Mouse (Mus musculus) cerebellum, adult 2 months (tissue): ENCODE results near the gene Fam234b. TPM values are rescaled to one million over a fixed set of nuclear protein-coding genes. Genes with fewer than 3 reads are reported as not detected.

ENCODE experiments used
- DNase-seq, 2 experiments: peaks; one replicate each; pipeline ENCODE4 v3.0.0; 2021
- H3K27ac ChIP-seq: fragments of 200-500 bp; 2 replicates; pipeline ENCODE4 v1.5.1; 2012; ENCODE audit warnings: low read length, control low read depth, inconsistent platforms; ENCODE audit not compliant: insufficient read depth
- H3K27me3 ChIP-seq: fragments of 200-500 bp; 2 replicates; pipeline ENCODE4 v1.6.1; 2012; ENCODE audit warnings: inconsistent platforms, mild to moderate bottlenecking, low read length, moderate library complexity; ENCODE audit not compliant: control insufficient read depth, insufficient read depth
- H3K4me1 ChIP-seq: fragments of 200-500 bp; 2 replicates; pipeline ENCODE4 v1.6.1; 2011; ENCODE audit warnings: low read length; ENCODE audit not compliant: control insufficient read depth, insufficient read depth
- H3K4me3 ChIP-seq: fragments of 200-500 bp; replicated peaks from 2 replicates; pipeline ENCODE3; 2011; ENCODE audit warnings: mild to moderate bottlenecking, low read depth, low read length, control low read depth; ENCODE audit not compliant: insufficient read depth
- CTCF ChIP-seq: fragments of 200-500 bp; IDR thresholded peaks from 2 replicates; pipeline ENCODE4 v1.5.1; 2011; ENCODE audit warnings: low read depth, mild to moderate bottlenecking, control low read depth, low read length, moderate library complexity, borderline replicate concordance; ENCODE audit not compliant: insufficient read depth
- POLR2A ChIP-seq: fragments of 200-500 bp; IDR thresholded peaks from 2 replicates; pipeline ENCODE4 v1.6.1; 2011; ENCODE audit warnings: low read length, control low read depth, borderline replicate concordance; ENCODE audit not compliant: insufficient read depth
- WGBS: fragments of 180-500 bp; shearing (Covaris S2); methylation state at CpG from one replicate; pipeline ENCODE4 v1.1.7; 2018; 5-methylcytosine and 5-hydroxymethylcytosine counted together
- polyA plus RNA-seq: library from polyadenylated mRNA; depleted of rRNA; stranded (reverse); fragments of >200 nt; gene quantifications from 2 replicates; pipeline ENCODE4 v1.2.3, GENCODE M21; 2012

The Fam234b gene
- polyA plus RNA-seq, 1 experiment = 118 TPM

- Histone ChIP-seq H3K4me1 (no peaks in the 10 kb centered on the region), H3K27ac (no peak overlapping the region), H3K4me3 (no peak overlapping the region), H3K27me3 (no peaks in the 10 kb centered on the region)
- 91% methylated on average over 6 of the region's 6 CpGs for WGBS
- no peak for DNase-seq
- no peak for TF ChIP-seq CTCF
Observed at GRCm38 (mm10) chr6:135230586-135230985, 32.8 kb downstream of the Fam234b start.

- WGBS = 46% methylated on average over 12 of the region's 12 CpGs
- no peak overlapping the region for H3K27ac ChIP-seq
- no peak for TF ChIP-seq CTCF
- TF ChIP-seq POLR2A = no peak
Observed at GRCm38 (mm10) chr6:135232443-135233182, 34.8 kb downstream of the Fam234b start.

GRCm38 (mm10) chr6:135235742-135236141 is 38.0 kb downstream of the Fam234b start:
- Histone ChIP-seq H3K4me3 (no peak overlapping the region), H3K27ac (no peak overlapping the region), H3K27me3 (no peaks in the 10 kb centered on the region), H3K4me1 (no peaks in the 10 kb centered on the region)
- no peak for DNase-seq
- WGBS = 95% methylated on average over 3 of the region's 3 CpGs
- TF ChIP-seq CTCF (no peak), POLR2A (no peak)

More at GRCm38 (mm10) chr6:135232443-135233182, 34.8 kb downstream of the Fam234b start:
- no peak overlapping the region for H3K4me3 ChIP-seq
- no peak for DNase-seq
- no peaks in the 10 kb centered on the region for H3K4me1 ChIP-seq
- no peaks in the 10 kb centered on the region for H3K27me3 ChIP-seq

GRCm38 (mm10) chr6:135236576-135236975 is 38.8 kb downstream of the Fam234b start:
- no peaks in the 10 kb centered on the region for H3K27me3 ChIP-seq
- 87% methylated on average over 3 of the region's 3 CpGs for WGBS
- TF ChIP-seq CTCF = no peak
- TF ChIP-seq POLR2A = no peak
- H3K27ac ChIP-seq = no peak overlapping the region
- no peaks in the 10 kb centered on the region for H3K4me1 ChIP-seq
- H3K4me3 ChIP-seq = no peak overlapping the region
- no peak for DNase-seq

- TF ChIP-seq CTCF (no peak), POLR2A (no peak)
- DNase-seq = no peak
- Histone ChIP-seq H3K4me1 (no peaks in the 10 kb centered on the region), H3K27ac (no peak overlapping the region), H3K4me3 (no peak overlapping the region), H3K27me3 (no peaks in the 10 kb centered on the region)
- 73% methylated on average over 14 of the region's 14 CpGs for WGBS
Observed at GRCm38 (mm10) chr6:135237326-135237725, 39.5 kb downstream of the Fam234b start.

GRCm38 (mm10) chr6:135238211-135238610 is 40.4 kb downstream of the Fam234b start:
- H3K4me1 ChIP-seq = no peaks in the 10 kb centered on the region
- no peak for TF ChIP-seq POLR2A
- no peak for TF ChIP-seq CTCF
- DNase-seq = no peak
- no peaks in the 10 kb centered on the region for H3K27me3 ChIP-seq
- H3K27ac ChIP-seq = no peak overlapping the region
- no peak overlapping the region for H3K4me3 ChIP-seq
- WGBS = 39% methylated on average over 4 of the region's 4 CpGs

GRCm38 (mm10) chr6:135240361-135240760 is 42.6 kb downstream of the Fam234b start:
- 96% methylated on average over 8 of the region's 8 CpGs for WGBS
- no peak overlapping the region for H3K27ac ChIP-seq
- no peaks in the 10 kb centered on the region for H3K27me3 ChIP-seq
- no peak overlapping the region for H3K4me3 ChIP-seq
- H3K4me1 ChIP-seq = no peaks in the 10 kb centered on the region
- TF ChIP-seq POLR2A (no peak), CTCF (no peak)
- no peak for DNase-seq

- Histone ChIP-seq H3K27ac (no peak overlapping the region), H3K4me1 (no peaks in the 10 kb centered on the region), H3K27me3 (no peaks in the 10 kb centered on the region), H3K4me3 (no peak overlapping the region)
- DNase-seq = no peak
- 62% methylated on average over 8 of the region's 8 CpGs for WGBS
- TF ChIP-seq POLR2A (no peak), CTCF (no peak)
Observed at GRCm38 (mm10) chr6:135245586-135245985, 47.8 kb downstream of the Fam234b start.
